Mouse (Mus musculus): ENCODE data around the gene Slc35f4.

- TF ChIP-seq GATA1 (IDR thresholded peaks at IDR 0.05; ENCODE audit: borderline replicate concordance, low read length) (no peak), FLI1 (IDR thresholded peaks at IDR 0.05; ENCODE audit: low read length) (no peak)
These were observed 49.2 kb downstream of the Slc35f4 start for GRCm38 (mm10) chr14:49476602-49477001.
